ENCODE assay signal across 9 mouse cellular contexts in genomic region chr11:72489397-72489796, GRCm38 (mm10). TPM values are rescaled to one million over a fixed set of nuclear protein-coding genes. Genes with fewer than 3 reads are reported as not detected.
A peak's percentile ranks its signal among the peaks of the same experiment; 100 is the strongest.
DNase-seq lines count a peak whose midpoint lies in the region; ATAC-seq lines count a peak whose summit lies in the region.
"Had no signal": no experiment of that assay in that cellular context is flagged by ENCODE, and none has a peak within 500 bp of the region (broad histone marks: within the 10 kb centered on the region; RNA-seq: fewer than 3 reads in every experiment).

No protein-coding gene starts in this region.

- peak; percentile 53 to 57 for DNase-seq in cerebellum, postnatal 10 days
- DNase-seq in cerebellum, adult 11-12 months, result no peak
- DNase-seq in ovary, postnatal 10 days (ENCODE audit: low spot score), result no peak
- no peak for DNase-seq in Muller cell, postnatal 12 days (ENCODE audit: inconsistent ontology term)

- H3K27me3 ChIP-seq in megakaryocyte, embryonic 14.5 days (replicated peaks), result peaks cover 10% of the 10 kb centered on the region
- peaks cover 31% of the 10 kb centered on the region for H3K27me3 ChIP-seq in intestine, embryonic 15.5 days (replicated peaks)
- H3K27me3 ChIP-seq in neural tube, embryonic 14.5 days (ENCODE audit: control insufficient read depth, insufficient read depth, low read length), result no peaks in the 10 kb centered on the region

- under 1% methylated on average over 38 of the region's 42 CpGs for WGBS in intestine, embryonic 15.5 days
- WGBS in neural tube, embryonic 14.5 days, result 0% methylated on average over 29 of the region's 42 CpGs

- peaks cover 68% of the 10 kb centered on the region for H3K4me1 ChIP-seq in megakaryocyte, embryonic 14.5 days
- peaks cover 14% of the 10 kb centered on the region for H3K4me1 ChIP-seq in intestine, embryonic 15.5 days (replicated peaks)
- peaks cover 18% of the 10 kb centered on the region for H3K4me1 ChIP-seq in neural tube, embryonic 14.5 days (ENCODE audit: control insufficient read depth, insufficient read depth, low read length)

- peak overlapping the region; percentile 49 for H3K9ac ChIP-seq in intestine, embryonic 15.5 days
- H3K9ac ChIP-seq in neural tube, embryonic 14.5 days (replicated peaks; ENCODE audit: low read depth, low read length), result peak overlapping the region; percentile 95

- no peak for ATAC-seq in megakaryocyte, adult 5-6 weeks (ENCODE audit: poor library complexity, severe bottlenecking)
- peak; percentile 8; the same call in 1 of the 2 replicates for ATAC-seq in intestine, embryonic 15.5 days
- ATAC-seq in neural tube, embryonic 14.5 days (ENCODE audit: low read depth), result peak; percentile 18

- peak overlapping the region; percentile 98 for H3K4me2 ChIP-seq in intestine, embryonic 15.5 days (replicated peaks)
- peak overlapping the region; percentile 76 for H3K4me2 ChIP-seq in neural tube, embryonic 14.5 days (ENCODE audit: low read depth, low read length)

- H3K4me3 ChIP-seq in megakaryocyte, embryonic 14.5 days (replicated peaks), result peak overlapping the region; percentile 97
- H3K4me3 ChIP-seq in intestine, embryonic 15.5 days (replicated peaks), result peak overlapping the region; percentile 64
- peak overlapping the region; percentile 73 for H3K4me3 ChIP-seq in neural tube, embryonic 14.5 days (ENCODE audit: low read depth, low read length)

- H3K27ac ChIP-seq in intestine, embryonic 15.5 days, result 0 out of 2 replicates have a peak overlapping the region, but pooled peaks have one; percentile 10
- H3K27ac ChIP-seq in neural tube, embryonic 14.5 days (ENCODE audit: low read depth, low read length), result peak overlapping the region; percentile 89

- no peaks in the 10 kb centered on the region for H3K9me3 ChIP-seq in megakaryocyte, embryonic 14.5 days
- H3K9me3 ChIP-seq in intestine, embryonic 15.5 days, result no peaks in the 10 kb centered on the region
- H3K9me3 ChIP-seq in neural tube, embryonic 14.5 days (ENCODE audit: control insufficient read depth, low read length), result no peaks in the 10 kb centered on the region

- H3K36me3 ChIP-seq in megakaryocyte, embryonic 14.5 days (replicated peaks; ENCODE audit: low read length), result peaks cover 14% of the 10 kb centered on the region
- H3K36me3 ChIP-seq in intestine, embryonic 15.5 days, result no peaks in the 10 kb centered on the region
- no peaks in the 10 kb centered on the region for H3K36me3 ChIP-seq in neural tube, embryonic 14.5 days (ENCODE audit: control insufficient read depth, insufficient read depth, low read length)

RNA-seq across cellular contexts. Expression of gene Spns2, which starts 0.3 kb away (rescaled TPM):
- polyA plus RNA-seq in megakaryocyte, embryonic 14.5 days (2012; ENCODE audit: insufficient read depth, low replicate concordance), result 63.1 and 65.1 TPM in 2 replicates
- 2.8 and 2.9 TPM in 2 replicates for total RNA-seq in megakaryocyte, adult 5-6 weeks (2015)
- total RNA-seq in megakaryocyte, adult 5-6 weeks (2017), result 0.15 and 4.8 TPM in 2 replicates
- 5.3 and 5.6 TPM in 2 replicates for polyA plus RNA-seq in intestine, embryonic 15.5 days (2015; fragmentation: Nextera tagmentation; extraction: Ambion mirVana)
- polyA plus RNA-seq in neural tube, embryonic 14.5 days (2014; fragmentation: Nextera tagmentation; extraction: Ambion mirVana), result 12.1 and 15.1 TPM in 2 replicates

RNA-seq across cellular contexts. Expression of gene Mybbp1a, which starts 48.2 kb away (rescaled TPM):
- polyA plus RNA-seq in megakaryocyte, embryonic 14.5 days (2012; ENCODE audit: insufficient read depth, low replicate concordance), result 59.8 and 71.3 TPM in 2 replicates
- total RNA-seq in megakaryocyte, adult 5-6 weeks (2015), result 62.4 and 71.7 TPM in 2 replicates
- total RNA-seq in megakaryocyte, adult 5-6 weeks (2017), result 35.4 and 36.0 TPM in 2 replicates
- polyA plus RNA-seq in intestine, embryonic 15.5 days (2015; fragmentation: Nextera tagmentation; extraction: Ambion mirVana), result 171 and 172 TPM in 2 replicates
- polyA plus RNA-seq in neural tube, embryonic 14.5 days (2014; fragmentation: Nextera tagmentation; extraction: Ambion mirVana), result 55.1 and 63.5 TPM in 2 replicates

RNA-seq across cellular contexts. Expression of gene Ggt6, which starts 54.1 kb away (rescaled TPM):
- not detected in 2 replicates for polyA plus RNA-seq in megakaryocyte, embryonic 14.5 days (2012; ENCODE audit: insufficient read depth, low replicate concordance)
- total RNA-seq in megakaryocyte, adult 5-6 weeks (2015), result not detected in 2 replicates
- not detected in 2 replicates for total RNA-seq in megakaryocyte, adult 5-6 weeks (2017)
- polyA plus RNA-seq in intestine, embryonic 15.5 days (2015; fragmentation: Nextera tagmentation; extraction: Ambion mirVana), result 11.5 and 14.4 TPM in 2 replicates
- polyA plus RNA-seq in neural tube, embryonic 14.5 days (2014; fragmentation: Nextera tagmentation; extraction: Ambion mirVana), result not detected in 2 replicates
- total RNA-seq: hematopoietic stem cell, adult 5-6 weeks had no signal

Comparison
In these comparisons a context has a peak if more than half of its experiments do, and no peak if none do; other contexts are left out.
1. DNase-seq: peak in cerebellum, postnatal 10 days (2 of 2); none in cerebellum, adult 11-12 months (single experiment), ovary, postnatal 10 days (single experiment) and Muller cell, postnatal 12 days (single experiment).
2. RNA of gene Ggt6, which starts 54.1 kb away (polyA plus RNA-seq): 11.5 to 14.4 TPM in intestine, embryonic 15.5 days; not detected in megakaryocyte, embryonic 14.5 days and not detected in neural tube, embryonic 14.5 days; every median in the first group is over 10 times any median in the second.
3. Peak in every context shown above with its lines, with median percentiles within 50 percentile points of each other: H3K4me3 ChIP-seq.